Mouse (Mus musculus) kidney, adult 18-20 months (tissue): Measurements from ENCODE around the gene Kcnj6.

Source experiments
- DNase-seq: peaks from one replicate; pipeline ENCODE4 v3.0.0; 2021

The Kcnj6 gene

DNA sequence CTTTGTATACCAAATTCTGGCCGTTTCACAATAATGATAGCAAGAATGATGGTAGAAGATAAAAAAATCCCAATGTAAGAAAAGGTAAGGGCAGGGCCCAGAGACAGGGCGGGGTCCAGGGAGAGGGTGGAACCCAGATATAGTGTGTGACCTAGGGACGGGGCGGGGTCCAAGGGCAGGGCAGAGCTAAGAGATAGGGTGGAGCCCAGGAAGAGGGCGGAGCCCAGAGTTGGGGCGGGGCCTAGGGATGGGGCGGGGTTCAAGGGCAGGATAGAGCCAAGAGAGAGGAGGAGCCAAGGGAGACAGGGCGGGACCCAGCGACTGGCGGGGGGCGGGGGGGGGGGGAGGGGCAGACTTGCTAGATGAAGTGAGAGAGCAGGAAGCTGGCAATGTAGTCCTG is 236.8 kb downstream of the Kcnj6 start:
- no peak for DNase-seq

DNA sequence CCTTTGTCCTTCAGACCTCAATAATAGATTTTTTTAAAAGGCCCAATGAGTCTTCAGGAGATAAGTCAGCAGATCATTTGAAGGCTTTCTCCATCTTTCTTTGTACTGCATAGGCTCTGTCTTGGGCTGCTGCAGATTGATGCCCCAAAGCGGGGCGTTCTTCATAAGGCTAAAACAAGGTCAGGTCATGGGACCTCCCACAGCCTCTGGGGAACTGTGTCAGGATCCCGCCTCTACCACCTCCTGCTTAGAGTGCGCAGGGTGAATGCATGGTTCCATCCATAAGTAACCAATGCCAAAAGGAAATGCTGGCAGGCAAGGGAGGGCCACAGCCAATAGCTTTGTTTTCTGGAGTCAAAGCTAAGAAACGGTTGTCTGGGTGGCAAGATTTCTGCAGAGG is 237.7 kb downstream of the Kcnj6 start:
- no peak for DNase-seq

DNA sequence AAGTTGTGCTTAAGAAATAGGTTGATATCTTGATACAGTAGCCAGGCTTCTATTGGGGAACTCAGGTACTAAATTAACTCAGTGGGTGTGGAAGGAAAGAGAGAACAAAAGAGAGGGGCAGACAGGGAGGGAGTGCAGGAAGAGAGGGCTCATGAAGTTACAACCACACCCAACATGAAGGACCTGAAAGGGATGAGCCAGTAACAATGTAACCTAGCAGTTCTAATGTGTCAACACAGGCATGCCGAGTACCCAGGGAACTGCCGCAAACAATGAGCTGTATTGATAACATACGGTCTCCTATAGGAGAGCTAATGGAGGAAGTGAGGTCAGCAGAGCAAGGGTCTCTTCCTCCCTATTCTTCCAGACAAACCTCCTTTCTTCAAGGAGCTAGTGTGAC is 238.9 kb downstream of the Kcnj6 start:
- no peak for DNase-seq

DNA sequence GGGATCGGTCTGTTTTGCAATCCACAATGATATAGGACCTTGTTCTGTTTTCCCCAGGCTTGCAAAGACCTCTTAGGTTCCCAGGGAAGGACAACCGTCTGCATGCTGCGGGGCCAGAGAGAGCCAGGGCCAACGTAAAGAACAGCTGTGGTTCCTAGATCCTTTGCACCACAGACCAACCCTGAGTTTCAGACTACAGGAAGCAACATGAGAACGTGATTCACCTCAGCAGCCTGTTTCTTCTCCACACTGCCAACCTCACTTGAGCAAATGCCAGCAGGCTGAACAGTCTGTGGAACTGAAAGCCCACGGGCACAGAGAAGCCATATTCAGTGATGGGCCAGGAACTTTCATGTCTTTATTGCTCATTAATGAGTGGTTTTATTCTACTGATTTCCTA is 241.1 kb downstream of the Kcnj6 start:
- DNase-seq = no peak

DNA sequence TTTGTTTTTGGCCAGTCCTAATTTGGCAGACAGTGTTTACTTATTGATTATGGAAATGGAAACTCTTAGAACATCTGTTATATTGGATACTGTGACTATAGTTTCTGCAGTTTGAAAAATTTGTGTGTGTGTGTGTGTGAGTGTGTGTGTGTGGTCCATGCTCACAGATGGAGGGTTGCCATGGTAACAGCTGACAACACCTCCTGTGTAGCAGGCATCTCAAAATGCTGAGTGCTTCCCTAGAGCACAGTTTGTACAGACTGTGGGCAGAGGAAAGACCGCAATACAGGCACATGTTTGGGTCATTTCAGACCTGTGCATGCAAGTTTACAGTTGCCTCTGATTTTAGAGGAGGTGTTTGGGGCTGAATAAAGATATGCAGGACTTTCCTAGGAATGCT is 244.0 kb downstream of the Kcnj6 start:
- no peak for DNase-seq

DNA sequence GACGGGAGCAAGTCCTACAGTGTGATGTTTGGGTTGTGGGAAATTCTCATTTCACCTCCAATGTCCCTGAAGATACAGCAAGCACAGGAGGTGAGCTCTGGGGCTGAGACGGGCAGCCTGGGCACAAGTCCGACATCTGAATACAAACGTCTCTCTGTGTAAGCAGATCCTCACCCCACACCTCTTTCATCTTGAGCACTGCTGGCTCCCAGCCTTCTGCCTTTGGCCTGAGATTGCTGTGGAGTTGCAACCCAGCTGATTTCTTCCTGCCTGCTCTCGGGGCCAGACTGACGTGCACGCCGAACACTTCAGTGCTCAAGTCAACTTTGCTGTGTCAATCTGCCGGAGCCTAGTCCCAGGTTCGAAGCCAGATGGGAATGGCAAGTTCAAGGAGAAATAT is 244.7 kb downstream of the Kcnj6 start:
- no peak for DNase-seq

DNA sequence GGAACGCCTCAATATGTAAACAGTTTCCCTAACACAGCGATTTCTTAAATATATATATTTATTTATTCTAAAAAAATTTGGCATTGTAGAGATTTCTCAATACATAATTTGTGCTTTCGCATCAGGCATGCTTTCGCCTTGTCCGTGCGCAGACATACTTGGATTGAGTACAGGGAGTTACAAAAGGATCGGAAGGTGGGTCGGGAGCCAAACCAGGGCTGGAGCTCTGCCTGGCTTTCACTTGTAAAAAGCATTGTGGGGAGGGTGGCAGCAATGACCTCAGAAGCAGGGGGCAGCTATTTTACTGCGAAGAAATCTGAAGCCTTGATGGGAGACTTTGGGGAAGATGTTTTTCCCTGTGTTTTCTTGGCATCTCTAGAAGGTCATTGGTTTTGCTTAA is 252.5 kb downstream of the Kcnj6 start:
- no peak for DNase-seq

DNA sequence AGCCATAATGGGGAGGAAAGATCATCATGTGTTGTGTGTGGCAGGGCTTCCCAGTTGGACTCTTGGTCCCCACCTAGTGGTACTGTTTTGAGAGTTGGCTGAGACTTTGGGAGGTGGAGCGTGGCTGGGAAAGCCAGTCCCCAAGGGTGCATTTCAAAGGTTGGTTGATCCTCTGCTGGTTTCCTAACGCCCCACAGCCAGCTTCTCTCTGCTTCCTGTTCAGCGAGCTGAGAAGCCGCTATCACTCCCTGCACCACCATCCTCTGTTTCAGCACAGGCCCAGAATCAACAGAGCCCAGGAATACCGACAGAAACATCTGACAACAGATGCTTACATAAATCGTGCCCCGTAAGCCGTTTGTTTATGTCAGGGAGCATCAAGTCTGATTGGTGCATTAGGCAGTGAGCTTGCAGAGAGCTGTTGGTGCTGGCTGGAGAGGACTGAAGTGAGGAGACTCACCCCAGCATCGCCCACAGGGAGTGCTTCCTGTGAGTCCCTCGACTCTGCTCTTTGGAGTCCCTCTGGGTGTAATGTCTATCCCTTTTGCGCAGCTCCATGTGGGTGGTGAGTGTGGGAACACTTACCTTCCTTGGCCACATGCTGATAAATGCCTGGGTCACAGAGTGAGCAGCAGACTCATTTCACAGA is 253.5 kb downstream of the Kcnj6 start:
- DNase-seq = peak; percentile 23

DNA sequence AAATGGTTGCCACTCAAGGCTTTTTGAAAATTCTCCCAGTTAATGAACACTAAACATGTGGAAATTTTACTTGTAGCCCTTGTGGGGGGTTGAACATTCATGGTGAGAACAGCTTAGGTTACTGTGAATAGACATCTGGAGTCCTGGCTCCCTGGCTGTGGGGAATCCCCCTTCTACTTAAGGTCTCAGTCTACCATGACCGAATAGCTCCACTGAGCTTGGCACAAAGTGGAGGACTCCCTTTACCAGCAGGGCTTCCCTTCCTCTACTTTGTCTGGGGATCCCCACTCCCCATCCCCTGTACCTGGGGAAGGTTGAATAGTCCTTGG is 260.2 kb downstream of the Kcnj6 start:
- DNase-seq = no peak

DNA sequence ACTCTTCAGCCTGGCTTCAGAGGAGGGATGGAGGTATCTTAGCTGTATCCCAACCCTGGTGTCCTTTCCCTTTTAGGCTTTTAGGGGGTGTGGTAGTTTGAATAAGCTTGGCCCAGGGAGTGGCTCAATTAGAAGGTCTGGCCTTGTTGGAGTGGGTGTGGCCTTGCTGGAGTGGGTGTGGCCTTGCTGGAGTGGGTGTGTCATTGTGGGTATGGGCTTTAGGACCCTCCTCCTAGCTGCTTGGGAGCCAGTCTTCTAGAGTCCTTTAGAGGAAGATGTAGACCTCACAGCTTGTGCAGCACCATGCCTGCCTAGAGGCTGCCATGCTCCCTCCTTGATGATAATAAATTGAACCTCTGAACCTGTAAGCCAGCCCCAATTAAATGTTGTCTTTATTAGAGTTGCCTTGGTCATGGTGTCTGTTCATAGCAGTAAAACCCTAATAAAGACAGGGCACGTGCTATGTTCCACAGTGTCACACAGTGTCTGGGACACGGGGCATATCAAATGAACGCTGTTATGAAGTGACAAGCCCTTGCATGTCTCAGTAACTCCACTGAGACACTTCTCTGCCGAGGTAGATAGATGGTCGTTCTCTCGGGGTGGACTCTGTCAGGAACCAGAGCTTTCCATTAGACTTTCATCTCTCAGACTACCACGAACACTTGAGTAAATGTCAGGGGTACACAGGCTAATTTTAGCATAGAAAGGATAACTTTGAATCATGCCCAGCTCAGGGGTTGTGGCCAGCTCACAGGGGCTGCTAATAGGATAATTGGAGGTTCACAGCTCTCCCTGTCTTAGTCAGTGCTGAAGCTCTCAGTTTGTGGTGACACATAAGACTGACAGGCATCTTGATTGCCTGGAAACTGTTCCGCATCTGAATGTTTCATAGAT is 260.8 kb downstream of the Kcnj6 start:
- DNase-seq = no peak

DNA sequence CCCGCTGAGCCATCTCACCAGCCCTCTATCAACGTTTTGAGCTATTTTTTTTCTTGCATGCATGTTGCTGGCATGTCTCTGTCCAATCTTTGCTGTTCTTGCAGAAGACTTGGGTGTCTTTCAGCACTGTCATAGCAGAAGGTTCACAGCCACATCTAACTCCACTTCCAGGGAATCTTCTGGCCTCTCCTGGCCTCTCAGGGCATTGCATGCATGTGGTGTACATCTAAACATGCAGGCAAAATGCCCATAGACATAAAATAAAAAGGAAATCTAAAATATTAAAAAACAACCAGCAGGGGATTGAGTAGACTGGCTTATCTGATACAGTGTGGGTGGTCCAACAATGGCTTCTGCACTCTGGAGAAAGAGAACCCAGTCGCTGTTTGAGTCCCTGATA is 262.0 kb downstream of the Kcnj6 start:
- DNase-seq = no peak

DNA sequence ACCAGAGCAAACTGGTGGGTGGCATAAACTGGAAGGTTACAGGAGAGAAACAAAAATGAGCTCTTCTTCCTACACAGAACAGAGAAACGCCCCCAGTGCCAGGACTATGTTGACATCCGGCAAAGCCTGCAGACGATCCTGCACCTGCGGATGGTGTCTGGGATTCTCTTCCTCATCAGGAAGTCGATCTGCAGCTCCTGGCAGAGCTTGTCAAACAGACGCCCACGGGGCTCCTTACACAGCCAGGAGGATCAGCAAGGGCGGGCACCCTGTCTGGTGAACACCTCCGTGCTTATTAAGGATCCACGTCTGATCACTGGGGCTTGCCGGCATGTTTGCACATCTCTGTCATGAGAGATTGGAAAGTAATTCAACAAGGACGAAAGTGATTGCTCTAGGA is 266.5 kb downstream of the Kcnj6 start:
- DNase-seq = no peak

DNA sequence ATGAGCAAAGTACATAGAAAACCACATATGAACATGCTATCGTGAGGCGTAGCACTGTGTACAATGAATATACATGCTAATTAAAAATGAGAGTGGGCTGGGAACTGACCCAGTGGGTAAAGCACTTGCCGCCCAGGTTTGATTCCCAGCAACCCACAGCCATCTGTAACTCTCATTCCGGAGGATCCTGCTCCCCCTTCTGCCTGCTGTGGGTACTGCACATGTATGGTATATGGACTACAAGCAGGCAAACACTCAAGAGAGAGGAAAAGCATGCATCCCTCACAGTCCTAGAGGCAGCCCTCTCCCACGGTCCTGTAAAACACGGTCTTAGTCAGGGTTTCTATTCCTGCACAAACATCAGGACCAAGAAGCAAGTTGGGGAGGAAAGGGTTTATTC is 268.3 kb downstream of the Kcnj6 start:
- no peak for DNase-seq

DNA sequence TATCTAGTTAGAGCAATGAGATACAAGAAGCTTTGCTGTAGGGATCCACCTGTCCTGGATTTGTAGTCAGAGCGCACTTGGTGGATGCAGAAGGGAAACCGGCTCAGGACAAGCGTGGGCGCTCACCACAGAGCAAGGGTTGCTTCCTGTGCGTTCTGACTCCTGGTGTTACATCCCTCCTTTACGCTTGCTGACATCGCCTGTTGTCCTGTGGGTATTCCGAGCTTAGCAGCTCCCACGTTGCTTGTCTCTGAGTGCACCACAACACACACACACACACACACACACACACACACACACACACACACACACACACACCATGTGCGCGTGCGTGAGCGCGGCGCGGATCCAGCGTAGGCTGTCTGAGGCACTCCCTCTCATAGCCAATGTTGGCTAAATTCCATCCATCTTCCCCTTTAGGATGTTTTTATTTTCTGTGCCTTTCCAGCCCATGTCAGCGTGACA is 272.7 kb downstream of the Kcnj6 start:
- no peak for DNase-seq

DNA sequence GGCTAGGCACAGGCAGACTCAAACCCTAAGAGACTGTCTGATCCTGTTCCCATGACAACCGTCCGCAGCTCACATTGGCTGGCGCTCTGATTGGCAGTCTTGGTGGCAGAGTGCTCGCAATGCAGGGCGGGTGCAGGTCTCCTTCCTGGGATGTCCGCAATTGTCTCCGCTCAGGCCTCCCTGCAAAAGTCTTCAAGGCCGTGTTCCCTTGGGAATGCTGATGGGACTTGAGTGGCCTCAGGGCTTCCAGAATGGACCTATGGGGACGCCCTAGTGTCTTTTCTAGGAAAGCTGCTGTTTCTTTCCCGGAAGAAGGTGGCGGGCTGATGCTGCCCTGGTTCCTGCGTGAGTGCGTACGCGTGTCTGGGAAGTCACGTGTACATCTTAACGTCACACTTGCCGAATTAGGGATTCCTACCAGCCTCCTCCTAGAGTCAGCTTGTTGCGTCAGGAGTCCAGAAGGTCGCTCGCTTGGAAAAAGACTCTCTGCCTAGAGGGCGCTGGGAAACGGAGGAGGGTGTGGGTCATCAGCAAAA is 273.4 kb downstream of the Kcnj6 start:
- DNase-seq = peak; percentile 73

DNA sequence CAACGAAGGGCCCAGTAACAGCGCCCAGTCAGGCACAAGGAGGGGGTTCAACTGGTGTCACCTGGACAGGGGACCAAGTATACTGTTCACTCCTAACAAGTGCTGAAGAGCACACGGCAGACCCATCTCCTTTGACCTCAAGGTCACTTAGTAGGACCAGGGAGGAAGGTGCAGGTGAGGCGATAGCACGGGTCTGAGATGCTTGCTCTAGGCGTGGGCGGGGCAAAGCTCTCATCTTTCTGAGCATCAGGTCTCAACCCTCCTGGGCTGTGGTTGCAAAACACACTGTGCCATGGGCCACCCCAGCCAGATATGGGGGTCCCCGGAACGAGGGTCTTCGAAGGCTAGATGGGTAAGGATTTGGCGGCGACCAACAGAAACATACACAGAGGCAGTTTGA is 274.6 kb downstream of the Kcnj6 start:
- no peak for DNase-seq

DNA sequence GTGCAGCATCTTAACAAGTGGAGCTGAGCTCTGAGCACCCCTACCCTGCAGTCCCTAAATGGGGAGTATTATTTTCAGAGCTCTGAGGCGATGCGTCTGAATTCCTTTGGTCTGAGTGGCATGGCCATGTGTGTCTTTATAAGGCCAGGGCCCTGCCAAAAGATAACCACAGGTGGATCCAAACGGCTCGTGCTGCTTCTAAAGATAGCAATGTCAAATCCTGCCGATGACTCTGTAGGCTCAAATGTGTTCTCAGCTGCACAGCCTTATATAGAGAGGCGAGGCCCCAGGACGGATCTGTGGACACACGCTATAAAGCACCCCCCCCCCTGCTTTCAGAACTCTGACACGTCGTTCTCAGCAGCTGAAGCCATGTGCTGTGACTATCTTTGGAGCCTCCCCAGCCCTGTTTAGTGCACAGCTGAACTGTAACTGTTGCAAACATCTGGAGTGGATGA is 275.9 kb downstream of the Kcnj6 start:
- DNase-seq = no peak

DNA sequence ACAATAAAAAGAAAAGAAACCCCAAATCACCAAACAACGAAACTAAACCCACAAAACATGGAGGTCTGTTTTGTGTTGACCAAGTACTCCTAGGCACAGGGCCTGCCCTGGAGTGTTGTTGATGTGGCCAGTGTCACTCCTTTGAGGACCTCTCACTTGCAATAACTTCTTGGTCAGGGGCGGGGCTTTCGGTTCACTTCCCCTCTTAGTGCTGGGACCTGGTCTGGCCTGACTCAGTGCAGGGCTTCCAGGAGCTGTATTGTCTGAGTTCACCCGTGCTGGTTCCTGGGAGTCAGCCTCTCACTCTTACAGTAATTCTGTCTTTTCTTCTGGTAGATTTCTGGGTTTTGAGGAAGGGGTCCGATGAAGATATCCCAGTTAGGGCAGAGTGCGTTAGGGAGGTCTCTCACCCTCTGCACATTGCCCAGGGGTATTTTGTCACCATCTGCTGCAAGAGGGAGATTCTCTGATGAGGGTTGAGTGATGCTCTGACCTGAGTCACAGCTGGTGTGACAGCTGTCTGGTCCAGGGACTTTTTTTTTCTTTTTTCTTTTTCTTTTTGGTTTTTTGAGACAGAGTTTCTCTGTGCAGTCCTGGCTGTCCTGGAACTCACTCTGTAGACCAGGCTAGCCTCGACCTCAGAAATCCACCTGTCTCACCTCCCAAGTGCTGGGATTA is 276.9 kb downstream of the Kcnj6 start:
- DNase-seq = no peak

DNA sequence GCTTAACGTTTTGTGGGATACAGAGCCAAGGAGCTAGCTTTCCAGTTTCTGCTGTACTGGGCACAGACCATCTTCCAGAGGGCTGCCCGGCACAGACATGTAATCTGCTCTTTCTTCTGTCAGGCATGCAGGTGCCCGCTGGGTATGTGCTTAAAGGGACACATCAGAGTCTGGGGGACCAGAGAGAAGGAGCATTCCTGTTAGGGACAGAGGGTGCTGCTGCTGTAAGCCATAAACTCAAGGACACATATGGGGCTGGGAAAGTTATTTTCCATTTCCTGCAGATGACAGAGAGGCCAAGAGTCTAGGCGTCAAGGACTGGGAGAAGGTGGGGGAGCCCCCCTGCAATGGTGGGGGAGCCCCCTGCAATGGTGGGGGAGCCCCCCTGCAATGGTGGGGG is 278.0 kb downstream of the Kcnj6 start:
- DNase-seq = no peak

DNA sequence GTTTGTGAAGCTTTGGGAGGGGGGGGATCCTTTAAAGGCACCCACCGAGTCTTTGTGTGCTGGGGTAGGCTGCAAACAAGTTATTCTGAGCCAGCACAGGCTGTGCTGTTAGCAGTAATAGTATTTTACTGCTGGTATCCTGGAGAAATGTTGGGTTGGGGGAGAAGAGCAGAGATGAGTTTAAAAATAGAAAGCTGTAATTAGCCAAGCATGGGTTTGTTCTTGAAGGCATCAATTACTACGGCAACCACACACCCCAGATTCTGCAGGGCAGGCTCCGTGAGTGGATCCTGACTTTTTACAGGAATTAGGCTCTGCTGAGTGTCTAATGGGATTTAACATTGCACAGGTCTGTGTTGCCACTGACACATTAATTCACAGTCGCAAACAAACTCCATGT is 278.6 kb downstream of the Kcnj6 start:
- no peak for DNase-seq

DNA sequence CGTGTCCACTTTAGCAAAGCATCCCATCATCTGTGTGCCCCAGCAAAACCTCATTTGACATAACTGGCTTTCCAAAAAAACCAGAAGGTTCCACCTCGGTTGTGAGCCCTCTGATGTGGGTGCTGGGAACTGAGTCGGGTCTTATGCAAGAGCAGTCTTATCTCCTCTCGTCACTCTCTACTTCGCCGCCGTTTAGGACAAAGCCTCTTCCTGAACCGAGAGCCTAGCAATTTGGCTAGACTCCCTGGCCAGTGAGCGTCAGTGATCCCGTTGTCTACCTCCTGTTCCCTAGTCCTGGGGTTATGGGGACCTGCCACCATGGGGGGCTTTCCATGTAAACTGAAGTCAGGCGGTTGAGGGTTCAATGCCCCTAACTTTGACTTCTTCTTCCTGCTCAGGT is 280.4 kb downstream of the Kcnj6 start:
- DNase-seq = no peak

DNA sequence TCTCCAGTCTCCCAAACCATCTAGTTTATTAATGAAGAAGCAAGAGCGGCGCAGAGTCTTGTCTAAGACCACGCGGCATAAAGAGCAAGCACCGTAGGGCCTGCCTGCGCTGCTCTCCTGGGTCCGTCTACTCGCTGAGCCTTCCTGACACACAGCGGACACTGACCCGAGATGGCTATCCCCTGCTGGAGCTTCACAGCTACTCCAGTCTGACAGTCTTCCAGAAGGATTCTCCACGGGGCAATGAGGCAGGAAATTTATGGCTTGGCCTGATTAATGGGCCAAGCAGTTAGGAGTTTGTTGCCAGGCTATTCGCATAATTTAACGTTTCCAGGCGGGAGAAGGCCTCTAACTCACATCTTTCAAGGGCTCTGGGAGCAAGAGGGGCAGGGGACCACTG is 283.0 kb downstream of the Kcnj6 start:
- DNase-seq = peak; percentile 11

DNA sequence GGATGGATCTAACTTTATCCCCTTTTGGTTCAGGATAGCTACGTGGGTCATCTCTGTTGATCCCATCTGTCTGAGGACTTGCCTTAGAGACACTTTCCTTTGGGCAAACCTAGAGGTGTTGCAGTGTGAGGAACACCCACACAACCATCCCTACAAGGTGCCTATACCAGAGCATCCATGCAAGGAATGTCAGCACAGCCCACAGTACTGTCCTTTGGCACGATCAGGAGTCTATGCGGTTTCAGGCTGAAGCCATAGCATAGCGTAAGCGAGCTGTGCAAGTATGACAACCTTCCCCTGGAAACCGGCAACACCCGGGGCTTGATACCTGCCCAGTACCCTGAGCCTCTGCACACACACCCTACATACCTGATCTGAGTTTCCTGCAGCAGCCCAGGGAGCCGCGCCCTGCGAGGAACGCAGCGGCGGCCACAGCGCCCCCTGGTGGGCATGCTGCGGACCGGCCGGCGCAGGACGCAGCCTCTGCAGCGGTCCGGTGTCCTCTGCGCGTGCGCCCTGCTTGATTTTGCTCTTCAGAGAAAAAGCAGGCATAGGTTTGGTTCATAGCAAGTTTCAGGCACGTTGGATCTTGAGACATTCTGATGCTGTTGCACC is 283.9 kb downstream of the Kcnj6 start:
- peak; percentile 81 for DNase-seq
